Mouse (Mus musculus) small intestine, adult 2 months (tissue): ENCODE measurements around the gene Prkg1.

Experiments used
- CTCF ChIP-seq: fragments of 200-500 bp; IDR thresholded peaks from 2 replicates; pipeline ENCODE4 v1.5.1; 2012; ENCODE audit warnings: low read depth, mild to moderate bottlenecking, control low read depth, inconsistent platforms, low read length, moderate library complexity, mixed read lengths; ENCODE audit not compliant: insufficient replicate concordance, insufficient read length; ENCODE audit errors: extremely low read depth
- POLR2A ChIP-seq: fragments of 200-500 bp; IDR thresholded peaks from 2 replicates; pipeline ENCODE4 v1.6.1; 2012; ENCODE audit warnings: low read depth, mild to moderate bottlenecking, control low read depth, inconsistent platforms, low read length, moderate library complexity

- TF ChIP-seq CTCF (no peak), POLR2A (no peak)
Measured at GRCm38 (mm10) chr19:30691258-30691657, 1073.6 kb downstream of the Prkg1 start.
